Mouse (Mus musculus): ENCODE data around the gene Rbm25.

- TF ChIP-seq CTCF (IDR thresholded peaks at IDR 0.05; ENCODE audit: low read depth), result no peak
- no peak for TF ChIP-seq EP300 (optimal IDR thresholded peaks at IDR 0.05)
Measured at GRCm38 (mm10) chr12:83624321-83624720, 6.7 kb upstream of the Rbm25 start.
